Mouse (Mus musculus): ENCODE results near the gene Pdcd1lg2.

DNA sequence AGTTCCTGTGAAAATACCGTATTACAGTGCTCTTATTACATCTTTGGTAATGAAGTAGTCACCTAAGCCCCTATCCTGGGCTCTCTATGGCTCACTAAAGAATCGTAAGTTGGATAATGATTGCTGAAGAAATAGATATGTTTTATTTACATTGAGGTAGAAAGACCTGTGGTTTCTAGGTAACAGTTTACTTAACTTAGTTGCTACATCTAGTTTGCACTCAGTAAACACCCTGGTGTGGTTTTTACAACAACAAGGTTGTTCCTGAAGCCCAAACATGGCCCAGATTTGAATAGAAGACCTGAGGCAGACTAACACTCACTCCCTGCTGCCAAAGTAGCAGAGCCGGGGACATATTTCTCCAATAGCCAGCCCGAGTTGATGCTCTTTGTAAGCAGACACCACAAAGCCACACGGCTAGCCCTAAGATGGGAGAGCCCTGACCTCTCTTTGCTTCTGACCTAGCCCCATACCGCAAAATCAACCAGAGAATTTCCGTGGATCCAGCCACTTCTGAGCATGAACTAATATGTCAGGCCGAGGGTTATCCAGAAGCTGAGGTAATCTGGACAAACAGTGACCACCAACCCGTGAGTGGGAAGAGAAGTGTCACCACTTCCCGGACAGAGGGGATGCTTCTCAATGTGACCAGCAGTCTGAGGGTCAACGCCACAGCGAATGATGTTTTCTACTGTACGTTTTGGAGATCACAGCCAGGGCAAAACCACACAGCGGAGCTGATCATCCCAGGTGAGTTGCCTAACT lies 30.7 kb upstream of the Pdcd1lg2 start:
- TF ChIP-seq CTCF (IDR thresholded peaks at IDR 0.05; ENCODE audit: insufficient read depth, low read length): no peak
- TF ChIP-seq POLR2A (IDR thresholded peaks at IDR 0.05; ENCODE audit: borderline replicate concordance, extremely low read depth, low read depth, low read length): no peak

Measured in lung, adult 2 months (tissue).